Mouse (Mus musculus) 416B (cell line): ENCODE data around the gene Dph6.
A peak's percentile ranks its signal among the peaks of the same experiment; 100 is the strongest.
"Not testable (repeated sequence)": the region's sequence is repeated elsewhere in the genome, so short reads cannot be mapped to it uniquely, and the experiment has no call there.

Source experiments
- DNase-seq: peaks from one replicate; pipeline ENCODE4 v3.0.0; 2011; ENCODE audit warnings: low read depth

The Dph6 gene

GRCm38 (mm10) chr2:114654365-114655239, at the start of gene Dph6:
Gene Dph6 (minus strand): TSS chr2:114654964.
- peak; percentile 91 for DNase-seq

GRCm38 (mm10) chr2:114700966-114701685, 46.4 kb upstream of the Dph6 start:
- DNase-seq: no peak

DNA sequence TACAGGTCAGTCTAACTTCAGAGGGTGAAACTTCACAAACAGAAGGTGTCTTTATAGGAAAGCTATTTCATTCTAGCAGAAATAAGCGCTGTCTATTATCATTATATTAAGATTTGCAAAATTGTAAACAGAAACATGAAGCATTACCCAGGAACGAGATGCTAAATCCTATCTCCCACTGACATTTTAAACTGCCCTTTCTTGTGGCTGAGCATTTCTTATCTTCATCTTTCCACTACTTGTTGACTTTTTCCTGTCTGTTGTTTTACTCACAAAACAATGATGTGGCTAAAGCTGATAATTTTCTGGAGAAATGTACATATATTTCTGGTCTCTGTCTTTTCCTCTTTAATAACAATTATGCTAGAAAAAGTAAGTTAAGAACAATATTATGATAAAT, 36.8 kb upstream of the Dph6 start:
- DNase-seq: no peak

DNA sequence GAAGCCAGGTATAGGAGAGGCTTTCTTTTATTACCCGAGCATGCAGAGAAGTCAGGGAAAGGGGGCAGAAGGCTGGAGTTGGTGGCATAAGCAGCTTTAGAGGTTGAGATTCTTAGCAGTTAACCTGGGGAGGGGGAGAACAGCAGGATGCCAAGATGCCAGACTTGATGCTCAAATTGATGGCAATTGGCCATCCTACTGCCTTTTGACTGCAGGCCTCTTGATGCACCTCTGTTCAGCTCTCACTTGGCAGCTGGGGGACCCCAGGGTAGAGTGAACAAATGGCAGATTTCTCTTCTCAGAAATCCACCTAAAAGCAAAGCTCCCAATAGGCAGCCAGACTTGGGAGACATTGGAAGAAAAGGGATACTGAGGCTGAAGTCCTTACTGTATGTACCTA, 32.7 kb upstream of the Dph6 start:
- no peak for DNase-seq

- DNase-seq: no peak
Measured at GRCm38 (mm10) chr2:114687081-114687480, 32.3 kb upstream of the Dph6 start.

- DNase-seq: no peak
Measured at GRCm38 (mm10) chr2:114673831-114674230, 19.1 kb upstream of the Dph6 start.

GRCm38 (mm10) chr2:114670983-114671382, 16.2 kb upstream of the Dph6 start:
- peak; percentile 75 for DNase-seq

DNA sequence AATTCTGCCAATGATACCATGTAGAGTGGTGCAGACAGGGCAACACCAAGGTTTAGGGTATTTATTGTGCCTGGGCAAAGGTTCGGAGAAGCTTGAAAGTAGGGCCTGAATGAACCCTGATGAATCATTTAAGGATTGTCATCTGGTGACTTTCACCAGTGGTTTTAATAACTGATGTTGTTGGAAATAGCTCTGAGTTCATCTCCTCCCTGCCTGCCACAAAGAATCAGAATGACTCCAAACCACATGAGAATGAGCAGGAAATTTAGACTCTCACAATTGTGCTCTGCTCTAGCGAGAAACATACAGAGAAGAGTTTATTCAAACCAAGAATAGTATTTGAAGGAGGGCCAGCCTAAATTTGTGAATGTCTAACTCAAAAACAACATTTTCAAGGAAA, 4.2 kb upstream of the Dph6 start:
- DNase-seq: no peak

- DNase-seq: no peak
Measured at GRCm38 (mm10) chr2:114646240-114646639, 8.5 kb downstream of the Dph6 start.

DNA sequence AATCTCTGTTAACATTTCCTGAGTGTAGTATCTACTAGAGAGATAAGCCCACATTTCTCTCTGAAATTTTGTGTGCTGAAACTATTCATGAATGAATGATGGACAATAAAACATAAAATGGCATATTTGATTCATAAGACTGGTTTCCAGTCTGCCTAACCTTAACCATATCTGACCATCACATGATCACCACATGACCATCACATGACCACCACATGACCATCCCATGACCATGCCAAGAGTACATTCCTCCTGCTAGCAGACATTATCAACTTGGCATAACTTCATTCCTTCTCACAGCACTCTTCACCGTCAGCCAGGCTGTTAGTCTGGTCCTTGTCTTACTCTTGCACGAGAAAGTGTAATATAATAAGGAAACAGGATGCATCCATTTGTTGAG, 10.9 kb downstream of the Dph6 start:
- no peak for DNase-seq

DNA sequence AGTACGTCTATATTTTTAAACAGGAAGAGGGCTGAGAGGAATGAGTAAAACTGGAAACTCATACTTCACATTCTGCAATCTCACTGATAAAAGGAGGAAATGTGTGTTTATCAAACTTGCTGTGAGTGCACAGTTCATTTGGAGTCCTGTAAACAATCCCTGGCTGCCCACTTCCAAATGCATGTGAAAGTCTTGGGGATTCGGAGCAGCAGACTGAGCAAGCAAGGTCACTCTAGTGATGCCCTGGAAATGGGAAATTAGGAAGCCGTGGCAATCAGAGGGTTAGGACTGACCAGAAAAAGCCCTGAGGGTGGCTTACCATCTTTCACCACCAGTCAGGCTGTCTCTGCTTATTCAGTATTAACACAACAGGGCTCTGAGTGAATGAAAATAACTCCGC, 30.1 kb downstream of the Dph6 start:
- DNase-seq: no peak

DNA sequence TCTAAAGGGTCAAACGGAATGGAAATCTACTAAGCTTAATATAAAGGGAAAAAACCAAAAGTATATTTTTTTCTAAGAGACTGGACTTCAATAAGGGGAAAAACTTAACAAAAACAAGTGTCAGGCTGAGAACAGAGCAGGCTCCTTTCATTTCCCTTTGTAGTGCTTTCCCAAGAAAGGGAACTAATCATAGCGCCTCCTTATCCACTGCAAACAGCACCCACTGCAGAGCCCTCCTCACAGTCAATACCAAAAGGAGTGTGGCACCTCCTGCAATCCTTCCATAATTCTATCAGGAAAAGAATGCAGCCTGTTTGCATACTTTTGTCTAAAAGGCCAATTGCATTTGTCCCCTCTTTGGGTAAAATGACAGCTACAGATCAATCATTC, 32.2 kb downstream of the Dph6 start:
- no peak for DNase-seq

GRCm38 (mm10) chr2:114621781-114622549, 32.8 kb downstream of the Dph6 start:
- DNase-seq: peak; percentile 48

- no peak for DNase-seq
Measured at GRCm38 (mm10) chr2:114611576-114611975, 43.2 kb downstream of the Dph6 start.

DNA sequence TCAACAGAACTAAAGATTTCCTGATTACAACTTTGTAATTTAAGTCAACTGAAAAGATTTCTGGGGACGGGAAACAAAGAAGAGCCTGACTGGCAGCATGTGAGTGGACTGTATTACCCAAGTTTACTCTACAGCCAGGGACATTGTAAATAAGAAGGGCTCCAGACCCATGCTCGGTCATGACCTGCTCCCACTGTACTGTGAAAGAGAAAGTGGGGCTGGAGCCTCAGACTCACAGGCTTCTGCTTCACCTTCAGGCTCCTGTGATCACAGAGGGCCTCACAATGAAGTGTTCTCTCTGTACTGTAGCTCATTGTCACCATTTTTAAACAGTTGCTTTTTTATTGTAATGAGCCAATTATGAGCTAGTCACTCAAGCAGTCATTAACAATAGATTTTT, 44.7 kb downstream of the Dph6 start:
- peak; percentile 17 for DNase-seq

DNA sequence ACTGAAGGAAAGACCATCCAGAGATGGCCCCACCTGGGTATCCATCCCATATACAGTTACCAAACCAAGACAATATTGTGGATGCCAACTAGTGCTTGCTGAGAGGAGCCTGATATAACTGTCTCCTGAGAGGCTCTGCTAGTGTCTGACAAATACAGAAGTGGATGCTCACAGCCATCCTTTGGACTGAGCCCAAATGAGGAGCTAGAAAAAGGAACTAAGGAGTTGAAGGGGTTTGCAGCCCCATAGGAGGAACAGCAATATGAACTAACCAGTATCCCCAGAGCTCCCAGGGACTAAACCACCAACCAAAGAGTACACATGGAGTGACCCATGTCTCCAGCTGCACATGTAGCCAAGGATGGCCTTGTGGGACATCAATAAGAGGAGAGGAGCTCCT, 49.6 kb downstream of the Dph6 start:
- not testable (repeated sequence) for DNase-seq

DNA sequence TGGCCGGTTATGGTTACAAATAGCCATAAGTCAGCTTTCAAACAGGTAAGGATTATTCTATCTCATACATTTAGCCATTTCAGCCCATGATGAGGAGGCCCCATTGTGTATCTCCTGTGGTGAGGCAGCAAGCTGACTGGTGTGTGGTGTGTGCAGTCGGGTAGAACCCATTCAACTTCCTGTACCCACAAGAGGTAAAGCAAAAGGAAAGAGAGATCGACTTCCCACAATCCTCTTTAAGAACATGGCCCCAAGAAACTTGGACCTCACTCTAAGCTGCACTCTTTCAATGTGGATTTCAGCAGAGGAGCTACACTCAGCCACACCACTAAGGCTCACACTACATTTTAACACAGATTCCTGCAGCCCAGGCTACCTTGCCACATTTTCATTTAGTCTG, 53.6 kb downstream of the Dph6 start:
- no peak for DNase-seq

DNA sequence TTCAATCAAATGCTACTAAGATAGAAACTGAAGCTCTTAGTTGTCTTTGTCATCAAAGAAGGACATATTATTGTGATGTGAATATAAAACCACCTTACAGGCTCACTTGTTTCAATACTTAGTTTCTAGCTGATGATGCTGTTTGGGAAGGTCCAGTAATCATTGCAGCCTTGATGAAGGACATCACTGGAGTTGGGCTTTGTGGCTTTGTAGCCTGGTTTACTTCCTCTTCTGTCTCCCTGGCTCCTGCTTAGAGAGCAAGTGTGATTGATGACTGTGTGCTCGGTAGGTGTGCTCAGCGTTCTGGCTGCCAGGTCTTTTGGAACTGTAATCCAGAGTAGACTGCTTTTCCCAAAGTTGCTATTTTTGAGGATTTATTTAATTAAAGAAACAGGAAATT, 55.0 kb downstream of the Dph6 start:
- no peak for DNase-seq

DNA sequence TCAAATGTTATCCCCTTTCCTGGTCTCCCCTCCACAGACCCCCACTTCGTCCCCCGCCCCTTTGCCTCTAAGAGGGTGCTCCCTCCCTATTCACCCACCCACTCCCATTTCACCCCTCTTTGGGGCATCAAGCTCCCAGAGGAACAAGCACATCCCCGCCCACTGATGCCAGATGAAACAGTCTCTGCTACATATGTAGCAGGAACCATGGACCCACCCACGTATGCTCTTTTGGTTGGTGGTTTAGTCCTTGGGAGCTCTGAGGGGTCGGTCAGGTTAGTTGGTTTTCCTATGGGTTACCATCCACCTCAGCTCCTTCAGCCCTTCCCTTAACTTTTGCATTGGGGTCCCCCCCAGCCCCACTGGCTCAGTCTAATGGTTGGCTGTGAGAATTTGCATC, 61.4 kb downstream of the Dph6 start:
- DNase-seq: no peak

DNA sequence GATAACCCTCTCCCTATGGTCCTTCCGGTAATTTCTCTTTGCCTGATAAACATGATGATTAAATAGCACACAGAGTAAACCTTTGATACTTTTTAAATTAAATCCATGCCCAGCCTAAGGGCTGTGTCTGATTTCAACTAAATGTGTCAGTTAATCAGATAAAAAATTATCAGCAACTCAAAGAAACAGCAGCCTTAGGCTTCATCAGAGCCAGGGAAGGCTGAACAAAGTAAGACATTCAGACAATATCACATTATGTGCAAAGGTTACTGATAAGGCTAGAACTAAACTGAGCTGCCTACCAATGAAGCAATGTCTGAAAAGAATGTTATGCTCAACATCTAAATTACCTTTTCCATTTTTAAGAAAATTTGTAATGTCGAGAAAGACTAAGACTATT, 74.0 kb downstream of the Dph6 start:
- no peak for DNase-seq

DNA sequence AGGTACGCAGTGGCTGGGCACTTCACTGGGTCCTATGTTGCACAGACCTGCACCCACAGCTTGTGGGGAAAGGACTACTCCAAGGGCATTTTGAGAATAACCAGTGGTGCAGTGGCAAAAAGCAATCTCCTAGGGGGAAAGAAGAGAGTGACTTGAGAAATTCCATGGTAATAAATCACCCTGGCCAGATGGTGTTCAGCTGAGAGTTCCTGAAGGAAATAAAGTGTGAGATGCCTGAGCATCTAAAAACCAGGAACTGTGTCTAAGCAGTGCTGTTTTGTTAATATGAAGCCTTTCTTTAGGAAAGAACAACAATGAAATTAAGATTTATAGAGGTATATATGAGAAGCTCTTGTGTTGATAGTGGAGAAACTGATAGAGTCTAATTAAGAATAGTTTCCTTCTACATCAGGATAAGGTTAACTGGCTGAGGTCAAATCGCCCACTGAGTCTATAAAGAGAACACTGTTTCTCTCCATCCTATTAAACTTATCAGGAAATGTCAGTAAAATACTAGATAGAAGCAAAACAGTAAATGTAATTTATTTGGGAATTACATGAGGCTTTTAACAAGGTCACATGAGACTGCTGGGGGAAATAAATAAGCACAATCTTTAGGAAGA, 111.7 kb downstream of the Dph6 start:
- no peak for DNase-seq

- DNase-seq: no peak
Measured at GRCm38 (mm10) chr2:114542325-114542724, 112.4 kb downstream of the Dph6 start.
